Mouse (Mus musculus): ENCODE data around the gene Mucl3.

The Mucl3 gene

GRCm38 (mm10) chr17:35635202-35635601 lies 8.3 kb downstream of the Mucl3 start:
- no peak for DNase-seq

- peak; percentile 61 for DNase-seq
Observed at GRCm38 (mm10) chr17:35633992-35634391, 9.5 kb downstream of the Mucl3 start.

DNA sequence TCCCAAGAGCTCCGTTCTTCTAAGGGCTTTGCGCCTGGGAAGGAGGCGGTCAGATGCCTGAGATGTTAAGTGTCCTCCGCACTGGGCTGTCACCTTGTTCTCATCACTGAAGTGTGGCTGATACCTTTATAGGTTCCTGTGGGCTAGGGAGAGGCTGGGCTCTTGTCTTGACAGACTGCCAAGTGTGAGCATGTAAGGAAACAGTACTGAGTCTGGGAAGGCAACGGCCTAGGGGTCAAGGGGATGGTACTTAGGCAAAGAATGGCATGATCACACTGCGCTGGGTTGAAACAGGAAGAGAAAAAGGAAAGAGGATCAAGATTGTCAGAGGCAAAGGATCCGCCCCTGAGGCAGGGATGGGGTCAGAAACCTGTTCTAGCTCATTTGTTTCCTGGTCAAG lies 17.0 kb downstream of the Mucl3 start, which contains the start of gene Gm9573:
Gm9573 (minus strand) TSS at position 101 of the 400 bp plus-strand sequence.
- DNase-seq, result no peak

DNA sequence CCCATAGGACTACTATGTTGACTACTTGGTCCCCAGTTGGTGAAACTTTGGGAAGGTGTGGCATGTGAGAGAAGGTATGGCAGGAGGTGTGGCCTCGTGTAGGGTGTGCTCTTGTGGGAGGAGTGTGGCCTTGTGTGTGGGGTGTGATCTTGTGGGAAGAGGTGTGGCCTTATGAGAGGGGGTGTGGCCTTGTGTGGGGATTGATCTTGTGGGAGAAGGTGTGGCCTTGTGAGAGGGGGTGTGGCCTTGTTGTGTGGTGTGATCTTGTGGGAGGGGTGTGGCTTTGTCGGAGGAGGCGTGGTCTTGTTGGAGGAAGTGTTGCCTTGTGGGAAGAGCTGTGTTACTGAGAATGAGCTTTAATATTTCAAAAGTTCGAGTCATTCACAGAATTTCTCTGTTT lies 26.4 kb downstream of the Mucl3 start:
- DNase-seq, result no peak

GRCm38 (mm10) chr17:35601736-35602354 lies 41.6 kb downstream of the Mucl3 start:
- DNase-seq, result no peak

DNA sequence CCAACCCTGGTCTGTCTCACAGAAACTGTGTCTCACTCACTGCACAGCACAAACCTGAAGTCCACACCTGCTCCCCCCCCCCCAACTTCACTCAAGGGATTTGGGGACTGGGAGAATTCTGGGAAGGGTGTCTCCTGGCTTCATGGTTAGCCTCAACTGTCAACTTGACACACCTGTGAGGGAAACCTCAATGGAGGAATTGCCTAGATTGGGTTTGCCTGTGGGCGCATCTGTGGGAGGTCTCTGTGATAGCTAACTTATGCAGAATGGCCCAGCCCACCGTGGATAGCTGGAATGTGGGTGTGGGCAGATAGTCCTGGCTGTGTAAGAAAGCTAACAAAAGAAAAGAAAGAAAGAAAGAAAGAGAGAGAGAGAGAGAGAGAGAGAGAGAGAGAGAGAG lies 42.2 kb downstream of the Mucl3 start, which contains the start of gene Sfta2:
Sfta2 (plus strand) TSS at position 301 of the 400 bp plus-strand sequence.
- no peak for DNase-seq

GRCm38 (mm10) chr17:35597399-35597798 lies 46.1 kb downstream of the Mucl3 start:
- DNase-seq, result no peak

DNA sequence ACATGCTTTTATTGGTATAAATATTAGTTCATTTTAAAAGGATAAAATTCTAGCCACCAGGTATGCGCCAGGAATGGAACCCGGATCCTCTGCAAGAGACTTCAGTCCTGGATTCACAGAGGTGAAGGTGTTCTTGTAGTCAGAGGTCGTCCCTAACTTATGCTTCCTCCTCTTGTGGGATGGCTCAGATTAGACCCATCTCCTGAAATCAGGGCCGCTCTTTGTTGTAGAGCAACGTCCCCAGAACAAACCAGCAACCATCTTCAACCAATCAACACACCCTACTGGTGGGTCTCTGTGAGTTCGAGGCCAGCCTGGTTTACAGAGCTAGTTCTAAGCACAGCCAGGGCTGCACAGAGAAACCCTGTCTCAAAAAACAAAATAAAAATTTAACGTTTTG lies 49.0 kb downstream of the Mucl3 start:
- no peak for DNase-seq

- no peak for DNase-seq
Observed at GRCm38 (mm10) chr17:35593786-35594185, 49.7 kb downstream of the Mucl3 start.

DNA sequence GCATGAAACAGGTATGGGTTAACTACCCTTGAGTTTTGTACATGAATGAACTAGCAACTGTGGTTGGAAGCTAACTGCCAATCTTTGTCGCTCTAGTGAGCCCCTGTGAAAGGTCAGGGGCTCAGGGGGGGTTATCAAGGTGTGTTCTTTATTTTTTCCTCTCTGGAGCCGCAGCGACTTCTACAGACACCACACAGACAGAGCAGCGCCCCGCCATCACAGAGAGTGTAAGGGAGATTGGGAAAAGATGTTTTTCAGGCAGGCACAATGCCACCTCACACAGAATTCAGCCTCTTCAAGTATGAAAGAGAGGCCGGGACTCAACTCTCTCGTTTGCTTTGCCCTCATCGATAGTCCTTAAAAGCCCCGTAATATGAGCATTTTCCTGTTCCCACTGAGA lies 51.4 kb downstream of the Mucl3 start:
- no peak for DNase-seq

DNA sequence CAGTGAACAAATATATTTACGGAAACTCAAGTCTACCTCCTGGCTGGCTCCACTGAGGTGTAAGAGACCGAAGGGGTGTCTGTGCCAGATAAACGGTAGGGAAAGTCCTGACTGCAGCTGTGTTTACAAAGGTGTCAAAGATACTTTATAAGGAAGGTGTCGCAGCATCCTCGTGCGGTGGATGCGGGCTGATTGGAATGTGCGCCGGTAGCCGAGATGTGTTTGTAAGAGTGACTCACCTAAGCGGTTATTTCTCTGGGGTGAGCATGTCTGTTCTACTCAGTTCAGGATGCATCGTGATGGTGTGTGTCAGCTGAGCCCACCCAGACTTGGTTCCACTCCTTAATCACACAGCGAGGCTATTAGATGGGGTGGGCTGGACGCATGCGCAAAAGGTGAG lies 51.8 kb downstream of the Mucl3 start:
- DNase-seq, result no peak

- DNase-seq, result no peak
Observed at GRCm38 (mm10) chr17:35591219-35591578, 52.3 kb downstream of the Mucl3 start.

GRCm38 (mm10) chr17:35590410-35591218 lies 52.9 kb downstream of the Mucl3 start:
- DNase-seq, result peak; percentile 86

- DNase-seq, result no peak
Observed at GRCm38 (mm10) chr17:35588387-35588786, 55.1 kb downstream of the Mucl3 start.

GRCm38 (mm10) chr17:35587291-35587690 lies 56.2 kb downstream of the Mucl3 start:
- DNase-seq, result no peak

Measured in lung, postnatal 14 days (tissue).